Mouse (Mus musculus) liver, postnatal 0 days (tissue): ENCODE results near the gene Nupl1.

ENCODE experiments used
- CTCF ChIP-seq: sonication (generic); IDR thresholded peaks from 2 replicates; pipeline ENCODE4 v1.5.1; 2016; ENCODE audit warnings: antibody characterized with exemption, low read depth
- EP300 ChIP-seq: IDR thresholded peaks from 2 replicates; pipeline ENCODE4 v1.6.1; 2016; ENCODE audit warnings: antibody characterized with exemption, low read depth, mild to moderate bottlenecking

DNA sequence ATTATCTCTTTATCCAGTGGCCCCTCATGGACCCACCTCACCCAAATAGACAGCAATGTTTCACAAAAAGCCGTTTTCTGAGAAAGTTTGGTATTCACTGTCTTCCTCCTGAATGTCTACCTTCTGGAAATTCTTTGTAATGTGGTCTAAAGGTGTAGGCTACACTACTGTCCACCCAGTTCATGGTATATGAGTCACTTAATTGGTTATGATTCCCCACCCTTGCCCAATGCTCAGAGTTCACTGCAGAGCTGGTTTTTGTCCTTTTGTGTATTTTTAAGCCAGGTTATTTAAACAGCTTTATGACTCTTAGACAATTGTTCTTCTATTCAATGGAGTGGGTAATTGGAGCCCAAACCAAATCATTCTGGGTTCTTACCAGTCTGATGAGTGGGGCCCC is 35.1 kb downstream of the Nupl1 start:
- TF ChIP-seq CTCF = no peak
- no peak for TF ChIP-seq EP300
